Mouse (Mus musculus) small intestine, adult 2 months (tissue): ENCODE data around the gene Cyp2c23.

Experiments used
- CTCF ChIP-seq: fragments of 200-500 bp; IDR thresholded peaks from 2 replicates; pipeline ENCODE4 v1.5.1; 2012; ENCODE audit warnings: low read depth, mild to moderate bottlenecking, control low read depth, inconsistent platforms, low read length, moderate library complexity, mixed read lengths; ENCODE audit not compliant: insufficient replicate concordance, insufficient read length; ENCODE audit errors: extremely low read depth
- POLR2A ChIP-seq: fragments of 200-500 bp; IDR thresholded peaks from 2 replicates; pipeline ENCODE4 v1.6.1; 2012; ENCODE audit warnings: low read depth, mild to moderate bottlenecking, control low read depth, inconsistent platforms, low read length, moderate library complexity

DNA sequence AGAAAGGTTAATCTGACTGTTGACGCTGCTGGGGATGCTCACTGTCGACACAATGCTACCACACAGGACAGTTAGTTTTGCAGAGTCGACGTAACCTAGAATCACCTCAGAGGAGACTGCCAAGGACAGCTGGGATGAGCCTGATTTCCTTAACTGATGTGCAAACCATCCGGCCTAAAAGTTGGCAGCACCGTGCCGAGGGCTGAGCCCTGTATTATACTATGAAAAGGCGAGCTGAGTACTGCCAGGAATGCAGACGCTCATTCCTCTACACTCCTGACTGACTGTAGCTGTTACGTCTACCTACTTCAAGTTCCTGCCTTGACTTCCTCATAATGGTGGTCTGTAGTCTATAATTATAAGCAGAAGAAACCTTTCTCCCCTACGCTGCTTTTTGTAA is 46.0 kb upstream of the Cyp2c23 start:
- TF ChIP-seq CTCF, result no peak
- TF ChIP-seq POLR2A, result no peak
